In the genomic region with DNA sequence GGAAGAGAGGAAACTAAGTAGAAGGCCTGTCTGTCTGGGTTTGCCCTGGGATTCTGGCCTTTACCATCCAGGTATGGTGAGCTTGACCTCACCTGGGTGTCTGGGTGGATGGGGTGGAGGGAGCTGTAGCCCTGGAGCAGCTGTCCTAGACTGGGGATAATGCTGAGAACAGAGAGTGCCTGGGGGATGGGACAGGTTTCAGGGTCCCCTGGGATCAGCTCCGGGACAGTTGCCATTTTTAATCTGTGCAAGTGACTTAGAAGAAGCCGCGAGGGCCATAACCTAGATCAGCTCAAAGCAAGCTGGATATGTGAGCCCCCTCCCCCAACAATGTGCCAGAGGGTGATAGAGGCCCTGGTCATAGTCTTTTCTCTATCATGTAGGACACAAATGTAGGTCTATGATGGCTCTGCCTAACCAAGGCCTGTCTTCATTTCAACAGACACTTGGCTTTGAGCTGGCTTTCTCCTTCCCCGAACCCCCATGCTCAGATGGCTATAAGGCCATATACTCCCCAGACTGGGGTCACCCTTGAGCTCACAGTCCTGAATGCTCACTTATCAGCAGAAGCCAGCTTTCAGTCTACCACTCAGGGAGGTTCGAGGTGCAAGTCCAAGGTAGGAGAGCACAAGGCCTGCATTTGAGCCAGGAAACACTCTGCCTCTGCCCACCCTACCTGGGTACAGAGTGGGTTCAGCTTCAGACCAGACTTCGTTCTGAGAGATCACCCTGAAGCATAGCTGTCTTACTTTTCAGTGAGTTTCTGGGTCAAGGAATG, we compare ENCODE assay signal across 17 mouse cellular contexts. TPM values are rescaled to one million over a fixed set of nuclear protein-coding genes. Genes with fewer than 3 reads are reported as not detected.
DNase-seq lines count a peak whose midpoint lies in the region; ATAC-seq and TF ChIP-seq lines count a peak whose summit lies in the region.
"Had no signal": no experiment of that assay in that cellular context is flagged by ENCODE, and none has a peak within 500 bp of the region (broad histone marks: within the 10 kb centered on the region; RNA-seq: fewer than 3 reads in every experiment).

No protein-coding gene starts in this region.

- no peaks in the 10 kb centered on the region for H3K9me3 ChIP-seq in liver, embryonic 14.5 days (ENCODE audit: control insufficient read depth, low read length)
- H3K9me3 ChIP-seq: hindbrain, embryonic 13.5 days; neural tube, embryonic 13.5 days had no signal

- no peak for TF ChIP-seq CTCF in liver, embryonic 14.5 days (IDR thresholded peaks at IDR 0.05; ENCODE audit: low read depth)
- TF ChIP-seq CTCF in lung, adult 2 months (IDR thresholded peaks at IDR 0.05; ENCODE audit: insufficient read depth, low read length) = no peak

- no peak overlapping the region for H3K4me3 ChIP-seq in liver, embryonic 14.5 days (ENCODE audit: insufficient read depth in 1 of 2, low read depth in 2 of 2, low read length in 2 of 2)
- H3K4me3 ChIP-seq in lung, adult 2 months (replicated peaks; ENCODE audit: extremely low read depth, low read depth, low read length) = no peak overlapping the region
- H3K4me3 ChIP-seq: hindbrain, embryonic 13.5 days; left cerebral cortex, adult 2 months; neural tube, embryonic 13.5 days had no signal

- TF ChIP-seq POLR2A in lung, adult 2 months (IDR thresholded peaks at IDR 0.05; ENCODE audit: borderline replicate concordance, extremely low read depth, low read depth, low read length) = no peak

- peaks cover 9 to 35% of the 10 kb centered on the region in 2 experiments for H3K4me1 ChIP-seq in liver, embryonic 14.5 days (replicated peaks; ENCODE audit: control insufficient read depth in 2 of 2, insufficient read depth in 2 of 2, low read length in 1 of 2)
- peaks cover 4% of the 10 kb centered on the region for H3K4me1 ChIP-seq in lung, adult 2 months (ENCODE audit: control insufficient read depth, insufficient read depth, low read length)

- peak; percentile 40; the same call in 1 of the 2 replicates for ATAC-seq in liver, embryonic 14.5 days (ENCODE audit: insufficient read depth)
- ATAC-seq: midbrain, embryonic 16.5 days had no signal

- TF ChIP-seq EP300 in liver, embryonic 14.5 days (IDR thresholded peaks at IDR 0.05; ENCODE audit: low read depth) = no peak

- no peak overlapping the region for H3K9ac ChIP-seq in liver, embryonic 14.5 days (replicated peaks)
- H3K9ac ChIP-seq: hindbrain, embryonic 13.5 days; neural tube, embryonic 13.5 days had no signal

- no peaks in the 10 kb centered on the region for H3K27me3 ChIP-seq in liver, embryonic 14.5 days (ENCODE audit: control insufficient read depth, insufficient read depth, low read length)
- H3K27me3 ChIP-seq: hindbrain, embryonic 13.5 days; neural tube, embryonic 13.5 days had no signal

- WGBS in liver, embryonic 14.5 days (ENCODE audit: insufficient replicate concordance) = 41% methylated on average over 6 of the region's 6 CpGs
- WGBS in lung, adult 2 months = 86% methylated on average over 6 of the region's 6 CpGs

- H3K4me2 ChIP-seq in liver, embryonic 14.5 days (ENCODE audit: low read depth) = no peak overlapping the region
- H3K4me2 ChIP-seq: hindbrain, embryonic 13.5 days; neural tube, embryonic 13.5 days had no signal

- no peak overlapping the region for H3K27ac ChIP-seq in liver, embryonic 14.5 days
- H3K27ac ChIP-seq: hindbrain, embryonic 13.5 days; left cerebral cortex, adult 2 months; neural tube, embryonic 13.5 days had no signal

- DNase-seq in cerebellum, postnatal 10 days = peak; percentile 63 to 67
- no peak for DNase-seq in cerebellum, adult 9-10 months
- peak; percentile 25 for DNase-seq in kidney, postnatal 14 days
- no peak for DNase-seq in kidney, adult 8-10 months
- peak; percentile 52 for DNase-seq in heart, adult 8-10 months (ENCODE audit: low spot score)
- DNase-seq in liver, embryonic 14.5 days (ENCODE audit: low read depth in 3 of 3, low spot score in 3 of 3) = no peak
- DNase-seq in lung, adult 2 months = no peak
- DNase-seq: embryo, embryonic 11 days; gastrocnemius, postnatal 36 days; lung, postnatal 36 days; right cerebral cortex, adult 18-20 months; thymus, adult 18-20 months had no signal

- no peaks in the 10 kb centered on the region for H3K36me3 ChIP-seq in liver, embryonic 14.5 days (replicated peaks; ENCODE audit: control insufficient read depth, insufficient read depth, low read depth)
- H3K36me3 ChIP-seq: hindbrain, embryonic 13.5 days; neural tube, embryonic 13.5 days had no signal

RNA-seq across cellular contexts. Expression of a gene that starts 8.4 kb away (rescaled TPM):
- not detected for total RNA-seq in heart, adult 8-10 months (2022)
- polyA plus RNA-seq in liver, embryonic 14.5 days (2012; rRNA removed) = 0.01 TPM in 1 of 2 replicates, not detected in the other
- not detected in 2 replicates for polyA plus RNA-seq in liver, embryonic 14.5 days (2014; fragmentation: Nextera tagmentation; extraction: Ambion mirVana)
- polyA plus RNA-seq in lung, adult 2 months (2012; rRNA removed) = not detected in 2 replicates
- total RNA-seq: gastrocnemius, postnatal 36 days; left cerebral cortex, adult 2 months; liver, adult 2 months had no signal
- polyA plus RNA-seq: hindbrain, embryonic 13.5 days; liver, adult 2 months; midbrain, embryonic 16.5 days had no signal

RNA-seq across cellular contexts. Expression of a gene that starts 12.3 kb away (rescaled TPM):
- total RNA-seq in heart, adult 8-10 months (2022) = 10 to 100 TPM; 65.6 to 72.6 (median 66.5) TPM
- polyA plus RNA-seq in liver, embryonic 14.5 days (2012; rRNA removed) = 19.6 and 36.1 TPM in 2 replicates
- polyA plus RNA-seq in liver, embryonic 14.5 days (2014; fragmentation: Nextera tagmentation; extraction: Ambion mirVana) = 78.3 and 80.5 TPM in 2 replicates
- polyA plus RNA-seq in lung, adult 2 months (2012; rRNA removed) = 44.8 and 47.3 TPM in 2 replicates

RNA-seq across cellular contexts. Expression of a gene that starts 25.4 kb away (rescaled TPM):
- 10 to 100 TPM in 2 of 4 experiments, 1 to 10 TPM in 2; 8.9 to 11.5 (median 10.5) TPM for total RNA-seq in heart, adult 8-10 months (2022)
- 4.4 and 5.3 TPM in 2 replicates for polyA plus RNA-seq in liver, embryonic 14.5 days (2012; rRNA removed)
- polyA plus RNA-seq in liver, embryonic 14.5 days (2014; fragmentation: Nextera tagmentation; extraction: Ambion mirVana) = 6.5 and 6.8 TPM in 2 replicates
- polyA plus RNA-seq in lung, adult 2 months (2012; rRNA removed) = 14.7 and 17.0 TPM in 2 replicates

RNA-seq across cellular contexts. Expression of a gene that starts 35.6 kb away (rescaled TPM):
- 10 to 100 TPM; 57.8 to 71.4 (median 65.0) TPM for total RNA-seq in heart, adult 8-10 months (2022)
- 12.5 and 13.9 TPM in 2 replicates for polyA plus RNA-seq in liver, embryonic 14.5 days (2012; rRNA removed)
- polyA plus RNA-seq in liver, embryonic 14.5 days (2014; fragmentation: Nextera tagmentation; extraction: Ambion mirVana) = 20.0 and 23.7 TPM in 2 replicates
- 47.4 and 76.4 TPM in 2 replicates for polyA plus RNA-seq in lung, adult 2 months (2012; rRNA removed)

Comparison
In these comparisons a context has a peak if more than half of its experiments do, and no peak if none do; other contexts are left out.
1. DNase-seq: peak in cerebellum, postnatal 10 days (2 of 2), kidney, postnatal 14 days (single experiment) and heart, adult 8-10 months (single experiment); none in cerebellum, adult 9-10 months (single experiment), kidney, adult 8-10 months (0 of 2), liver, embryonic 14.5 days (0 of 3) and lung, adult 2 months (single experiment).